Mouse (Mus musculus) limb, embryonic 12.5 days (tissue): ENCODE data around the gene Gga3. TPM values are rescaled to one million over a fixed set of nuclear protein-coding genes. Genes with fewer than 3 reads are reported as not detected.

Experiments
- ATAC-seq: fragments of 200-750 bp; cut with Nextera tagmentation; 2 replicates; pipeline ENCODE4 v1.8.0; 2017; ENCODE audit warnings: low read depth, moderate TSS enrichment; ENCODE audit not compliant: insufficient number of reproducible peaks, insufficient read depth, low FRiP score, low TSS enrichment
- H3K27ac ChIP-seq: fragments of 300-500 bp; sonication (generic); 2 replicates; pipeline ENCODE4 v1.5.1; 2016; ENCODE audit warnings: mild to moderate bottlenecking, moderate library complexity
- H3K27me3 ChIP-seq: fragments of 300-500 bp; sonication (generic); 2 replicates; pipeline ENCODE4 v1.6.1; 2016; ENCODE audit warnings: mild to moderate bottlenecking, moderate library complexity
- H3K36me3 ChIP-seq: fragments of 300-500 bp; sonication (generic); 2 replicates; pipeline ENCODE4 v1.6.1; 2016; ENCODE audit warnings: mild to moderate bottlenecking, moderate library complexity
- H3K4me1 ChIP-seq: fragments of 300-500 bp; sonication (generic); replicated peaks from 2 replicates; pipeline ENCODE4 v1.6.1; 2016
- H3K4me2 ChIP-seq: fragments of 300-500 bp; sonication (generic); 2 replicates; pipeline ENCODE4 v1.6.1; 2016; ENCODE audit warnings: mild to moderate bottlenecking, moderate library complexity
- H3K4me3 ChIP-seq: fragments of 300-500 bp; sonication (generic); replicated peaks from 2 replicates; pipeline ENCODE4 v1.5.1; 2016; ENCODE audit warnings: mild to moderate bottlenecking
- H3K9ac ChIP-seq: fragments of 300-500 bp; sonication (generic); replicated peaks from 2 replicates; pipeline ENCODE4 v1.6.1; 2016; ENCODE audit warnings: mild to moderate bottlenecking, moderate library complexity
- H3K9me3 ChIP-seq: fragments of 300-500 bp; sonication (generic); 2 replicates; pipeline ENCODE4 v1.6.1; 2016; ENCODE audit warnings: mild to moderate bottlenecking, moderate library complexity
- WGBS: fragments of 180-500 bp; shearing (Covaris S2); methylation state at CpG from one replicate; pipeline ENCODE4 v1.1.7; 2016; 5-methylcytosine and 5-hydroxymethylcytosine counted together
- polyA plus RNA-seq: library from polyadenylated mRNA; unstranded; fragments of >200 nt; fragmentation: Nextera tagmentation; extraction: Ambion mirVana; gene quantifications from 2 replicates; pipeline ENCODE4 v1.2.1, GENCODE M21; 2016

The Gga3 gene
- polyA plus RNA-seq, 1 experiment from 2014 or later, result 20.3 TPM

DNA sequence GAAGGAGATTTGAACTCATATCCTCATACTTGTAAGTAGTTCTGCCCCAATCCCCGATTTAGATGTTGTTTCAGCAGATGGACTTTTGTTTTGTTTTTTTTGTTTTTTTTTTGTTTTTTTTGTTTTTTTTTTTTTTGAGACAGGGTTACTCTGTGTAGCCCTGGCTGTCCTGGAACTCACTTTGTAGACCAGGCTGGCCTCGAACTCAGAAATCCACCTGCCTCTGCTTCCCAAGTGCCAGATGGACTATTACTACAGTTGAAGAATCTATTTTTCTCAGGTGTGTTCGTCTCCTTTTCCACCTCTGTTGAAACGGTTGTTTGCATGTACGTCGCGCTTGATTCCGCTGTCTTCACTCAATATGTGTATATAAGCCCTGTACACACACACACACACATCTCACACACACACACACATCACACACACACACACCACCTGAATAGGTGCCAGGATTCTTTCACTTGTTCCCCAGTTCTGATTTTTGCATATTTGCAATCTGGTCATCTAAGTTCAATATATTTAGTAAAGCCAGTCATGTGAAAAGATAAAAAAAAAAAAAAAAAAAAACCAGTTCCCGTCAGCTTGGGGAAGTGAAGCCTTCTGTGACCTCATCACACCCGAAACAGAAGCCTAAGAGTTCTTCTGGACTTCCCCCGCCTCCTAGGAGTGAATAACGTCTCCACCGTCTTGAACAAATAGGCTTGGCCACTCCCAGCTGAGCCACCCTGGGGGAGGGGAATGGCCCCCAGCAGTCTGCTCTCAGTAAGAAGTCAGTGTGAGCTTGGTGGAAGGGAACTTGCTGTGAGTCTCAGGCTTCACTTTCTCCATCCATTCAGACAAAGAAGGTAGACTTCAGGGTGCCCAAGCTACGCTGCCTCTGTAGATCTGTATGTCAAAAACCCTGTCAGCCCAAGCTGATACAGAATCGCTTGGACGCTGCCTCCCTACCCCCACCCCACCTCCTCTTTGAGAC lies 27.0 kb upstream of the Gga3 start:
- H3K4me1 ChIP-seq, result peaks cover 8% of the 10 kb centered on the region; the same call in 1 of the 2 replicates
- H3K4me2 ChIP-seq, result no peak overlapping the region
- no peaks in the 10 kb centered on the region for H3K36me3 ChIP-seq
- H3K27me3 ChIP-seq, result no peaks in the 10 kb centered on the region
- no peak for ATAC-seq
- 54% methylated on average over 16 of the region's 16 CpGs for WGBS
- H3K27ac ChIP-seq, result no peak overlapping the region
- no peak overlapping the region for H3K9ac ChIP-seq
- no peaks in the 10 kb centered on the region for H3K9me3 ChIP-seq
- H3K4me3 ChIP-seq, result no peak overlapping the region

DNA sequence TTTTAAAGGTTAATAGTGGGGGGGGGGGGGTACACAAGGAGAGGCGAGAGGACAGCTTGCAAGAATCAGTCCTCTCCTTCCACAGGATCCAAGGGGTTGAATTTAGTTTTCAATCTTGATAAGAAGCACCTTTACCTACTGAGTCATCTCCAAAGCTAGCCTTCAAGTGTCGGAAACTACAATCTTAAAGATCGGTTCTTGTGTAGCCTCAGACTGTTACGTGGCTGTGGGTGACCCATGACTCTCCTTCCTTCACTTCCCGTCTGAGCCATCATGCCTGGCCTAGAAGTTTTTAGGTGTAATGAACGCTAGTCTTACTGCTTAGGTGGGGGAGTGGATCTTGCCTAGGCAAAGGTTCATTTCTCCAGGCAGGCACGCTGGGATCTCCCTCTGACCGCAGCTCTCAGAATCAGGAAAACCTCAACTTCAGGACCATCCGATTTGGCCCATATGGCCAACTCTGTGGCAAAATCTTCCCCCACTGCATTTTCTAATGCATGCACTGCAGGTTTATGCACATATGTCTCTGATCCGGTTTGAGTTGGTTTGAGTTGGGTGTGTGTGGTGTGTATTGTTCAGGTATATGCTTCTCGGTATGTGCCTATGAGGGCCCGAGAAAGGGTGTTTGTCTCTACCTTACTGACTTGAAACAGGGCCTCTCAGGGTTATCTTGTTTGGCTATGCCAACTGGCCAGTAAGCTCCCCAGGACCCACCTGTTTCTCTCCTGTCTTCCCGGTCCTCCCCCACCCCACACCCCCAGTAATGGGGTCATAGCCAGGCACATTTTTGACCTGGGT lies 26.1 kb upstream of the Gga3 start:
- no peaks in the 10 kb centered on the region for H3K9me3 ChIP-seq
- H3K4me3 ChIP-seq, result no peak overlapping the region
- ATAC-seq, result no peak
- H3K9ac ChIP-seq, result no peak overlapping the region
- no peak overlapping the region for H3K27ac ChIP-seq
- no peak overlapping the region for H3K4me2 ChIP-seq
- H3K36me3 ChIP-seq, result 0 out of 2 replicates have a peak, but pooled peaks cover 4% of the 10 kb centered on the region
- H3K4me1 ChIP-seq, result peaks cover 8% of the 10 kb centered on the region; the same call in 1 of the 2 replicates
- WGBS, result 88% methylated on average over 13 of the region's 13 CpGs
- H3K27me3 ChIP-seq, result no peaks in the 10 kb centered on the region

- peak overlapping the region; percentile 69 for H3K4me3 ChIP-seq
- 57% methylated on average over 13 of the region's 13 CpGs for WGBS
- peak overlapping the region; percentile 95 for H3K4me2 ChIP-seq
- no peaks in the 10 kb centered on the region for H3K27me3 ChIP-seq
- 0 out of 2 replicates have a peak overlapping the region, but pooled peaks have one; percentile 23 for H3K27ac ChIP-seq
- peaks cover 8% of the 10 kb centered on the region; the same call in 1 of the 2 replicates for H3K4me1 ChIP-seq
- H3K36me3 ChIP-seq, result peaks cover 7% of the 10 kb centered on the region; the same call in 1 of the 2 replicates
- no peaks in the 10 kb centered on the region for H3K9me3 ChIP-seq
- peak overlapping the region; percentile 48 for H3K9ac ChIP-seq
- no peak for ATAC-seq
These were observed 24.7 kb upstream of the Gga3 start for GRCm38 (mm10) chr11:115628465-115629101.

GRCm38 (mm10) chr11:115627705-115628464 lies 24.0 kb upstream of the Gga3 start, which contains the start of gene Slc25a19:
Slc25a19 (minus strand) TSS chr11:115628295.
- peak; percentile 99 for ATAC-seq
- Histone ChIP-seq H3K27me3 (no peaks in the 10 kb centered on the region), H3K4me2 (peak within 1 kb of the TSS; percentile 95), H3K4me3 (peak within 1 kb of the TSS; percentile 69), H3K27ac (0 out of 2 replicates have a peak within 1 kb of the TSS, but pooled peaks have one; percentile 23), H3K9me3 (no peaks in the 10 kb centered on the region), H3K4me1 (peaks cover 8% of the 10 kb centered on the region; the same call in 1 of the 2 replicates), H3K36me3 (peaks cover 14% of the 10 kb centered on the region), H3K9ac (peak within 1 kb of the TSS; percentile 73)
- WGBS, result under 1% methylated on average over 47 of the region's 47 CpGs

- WGBS, result 50% methylated on average over 11 of the region's 11 CpGs
- peak overlapping the region; percentile 73 for H3K9ac ChIP-seq
- peaks cover 22% of the 10 kb centered on the region for H3K36me3 ChIP-seq
- H3K4me1 ChIP-seq, result peaks cover 8% of the 10 kb centered on the region; the same call in 1 of the 2 replicates
- no peak for ATAC-seq
- peak overlapping the region; percentile 69 for H3K4me3 ChIP-seq
- H3K9me3 ChIP-seq, result no peaks in the 10 kb centered on the region
- no peaks in the 10 kb centered on the region for H3K27me3 ChIP-seq
- H3K27ac ChIP-seq, result no peak overlapping the region
- peak overlapping the region; percentile 95 for H3K4me2 ChIP-seq
These were observed 23.2 kb upstream of the Gga3 start for GRCm38 (mm10) chr11:115626824-115627616.

- Histone ChIP-seq H3K27me3 (no peaks in the 10 kb centered on the region), H3K4me1 (peaks cover 8% of the 10 kb centered on the region; the same call in 1 of the 2 replicates), H3K9ac (no peak overlapping the region), H3K4me2 (no peak overlapping the region), H3K36me3 (peaks cover 34% of the 10 kb centered on the region), H3K27ac (no peak overlapping the region), H3K9me3 (no peaks in the 10 kb centered on the region), H3K4me3 (no peak overlapping the region)
- no peak for ATAC-seq
- 84% methylated on average over 9 of the region's 9 CpGs for WGBS
These were observed 22.0 kb upstream of the Gga3 start for GRCm38 (mm10) chr11:115625877-115626276.

GRCm38 (mm10) chr11:115623487-115624070 lies 19.7 kb upstream of the Gga3 start:
- Histone ChIP-seq H3K9ac (no peak overlapping the region), H3K4me2 (no peak overlapping the region), H3K9me3 (no peaks in the 10 kb centered on the region), H3K36me3 (peaks cover 50% of the 10 kb centered on the region), H3K4me1 (peaks cover 8% of the 10 kb centered on the region; the same call in 1 of the 2 replicates), H3K4me3 (no peak overlapping the region), H3K27me3 (no peaks in the 10 kb centered on the region), H3K27ac (no peak overlapping the region)
- WGBS, result 73% methylated on average over 9 of the region's 9 CpGs
- no peak for ATAC-seq

GRCm38 (mm10) chr11:115619949-115620348 lies 16.1 kb upstream of the Gga3 start:
- H3K4me1 ChIP-seq, result no peaks in the 10 kb centered on the region
- no peak overlapping the region for H3K27ac ChIP-seq
- no peak overlapping the region for H3K4me3 ChIP-seq
- no peak overlapping the region for H3K9ac ChIP-seq
- no peak overlapping the region for H3K4me2 ChIP-seq
- H3K9me3 ChIP-seq, result no peaks in the 10 kb centered on the region
- H3K27me3 ChIP-seq, result no peaks in the 10 kb centered on the region
- ATAC-seq, result no peak
- H3K36me3 ChIP-seq, result peaks cover 62% of the 10 kb centered on the region
- WGBS, result 92% methylated on average over 7 of the region's 7 CpGs

DNA sequence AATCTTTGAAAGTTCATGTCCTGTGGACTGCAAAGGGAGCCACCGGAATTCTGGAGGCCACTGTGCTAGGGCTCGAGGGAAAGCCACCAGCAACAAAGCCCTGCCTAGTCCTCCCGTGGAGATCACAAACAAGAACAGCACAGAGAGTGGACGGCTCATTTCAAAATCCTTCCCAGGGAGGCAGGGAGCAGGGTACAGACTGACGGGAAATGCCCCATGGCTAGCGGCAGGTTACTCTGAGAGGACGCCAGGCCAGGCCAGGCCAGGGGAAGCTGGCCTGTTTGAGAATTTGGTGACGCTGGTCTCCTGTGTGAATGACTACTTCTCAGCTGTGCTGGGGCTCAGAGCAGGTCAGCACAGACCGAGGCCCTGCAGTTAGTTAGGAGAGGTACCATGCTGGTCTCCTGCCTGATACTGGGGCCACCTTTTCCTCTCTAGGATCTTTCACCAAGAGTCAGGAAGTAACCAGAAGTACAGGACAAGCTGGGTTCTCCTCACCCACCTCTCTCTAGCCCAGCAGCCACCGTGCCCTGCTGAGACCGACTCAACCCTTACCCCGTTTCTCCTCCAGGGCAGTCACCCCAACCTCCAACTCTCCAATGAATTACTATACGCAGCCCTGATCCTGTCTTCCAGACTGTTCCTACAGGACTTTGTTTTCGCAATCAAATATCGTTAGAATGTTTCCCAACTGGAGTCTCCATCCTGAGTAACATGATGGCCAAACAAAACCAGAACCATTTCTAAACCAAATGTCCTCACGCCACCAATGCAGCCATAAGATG lies 15.1 kb upstream of the Gga3 start:
- H3K9me3 ChIP-seq, result no peaks in the 10 kb centered on the region
- no peak overlapping the region for H3K27ac ChIP-seq
- no peaks in the 10 kb centered on the region for H3K27me3 ChIP-seq
- 91% methylated on average over 16 of the region's 16 CpGs for WGBS
- ATAC-seq, result no peak
- no peak overlapping the region for H3K9ac ChIP-seq
- no peak overlapping the region for H3K4me2 ChIP-seq
- H3K4me3 ChIP-seq, result no peak overlapping the region
- H3K4me1 ChIP-seq, result no peaks in the 10 kb centered on the region
- peaks cover 70% of the 10 kb centered on the region for H3K36me3 ChIP-seq
